Mouse (Mus musculus) urinary bladder, adult 2 months (tissue): ENCODE results near the gene Apoa2. TPM values are rescaled to one million over a fixed set of nuclear protein-coding genes. Genes with fewer than 3 reads are reported as not detected.

Experiments used
- DNase-seq: peaks from one replicate; pipeline ENCODE4 v3.0.0; 2022; ENCODE audit warnings: low spot score
- polyA plus RNA-seq: library from polyadenylated mRNA; depleted of rRNA; stranded (reverse); fragments of >200 nt; gene quantifications from 2 replicates; pipeline ENCODE4 v1.2.3, GENCODE M21; 2012

The Apoa2 gene
- polyA plus RNA-seq, 1 experiment = 1.0 TPM

GRCm38 (mm10) chr1:171205704-171206493 lies 19.0 kb upstream of the Apoa2 start:
- no peak for DNase-seq

- no peak for DNase-seq
These were observed 15.4 kb upstream of the Apoa2 start for GRCm38 (mm10) chr1:171209409-171209808.

GRCm38 (mm10) chr1:171212854-171213253 lies 12.0 kb upstream of the Apoa2 start:
- no peak for DNase-seq

- no peak for DNase-seq
These were observed 10.9 kb upstream of the Apoa2 start, which contains the start of gene Nr1i3 for GRCm38 (mm10) chr1:171213801-171214496. Nr1i3 (plus strand) TSS chr1:171213970.

GRCm38 (mm10) chr1:171216241-171216955 lies 8.5 kb upstream of the Apoa2 start:
- no peak for DNase-seq

GRCm38 (mm10) chr1:171220871-171221270 lies 4.0 kb upstream of the Apoa2 start:
- DNase-seq = peak; percentile 74

GRCm38 (mm10) chr1:171221281-171222193 lies 3.3 kb upstream of the Apoa2 start:
- DNase-seq = no peak

GRCm38 (mm10) chr1:171222238-171223155 lies 2.4 kb upstream of the Apoa2 start, which contains the start of gene Tomm40l:
Tomm40l (minus strand) TSS chr1:171222514.
- peak; percentile 67 for DNase-seq

- no peak for DNase-seq
These were observed 1.7 kb upstream of the Apoa2 start for GRCm38 (mm10) chr1:171223168-171223567.

GRCm38 (mm10) chr1:171223796-171224195 lies 1.1 kb upstream of the Apoa2 start:
- DNase-seq = no peak

GRCm38 (mm10) chr1:171226780-171227179 lies 1.9 kb downstream of the Apoa2 start:
- no peak for DNase-seq

- DNase-seq = no peak
These were observed 3.0 kb downstream of the Apoa2 start for GRCm38 (mm10) chr1:171227879-171228278.

GRCm38 (mm10) chr1:171229750-171230149 lies 4.9 kb downstream of the Apoa2 start:
- no peak for DNase-seq

- DNase-seq = no peak
These were observed 5.4 kb downstream of the Apoa2 start for GRCm38 (mm10) chr1:171230215-171230614.

GRCm38 (mm10) chr1:171231844-171232243 lies 7.0 kb downstream of the Apoa2 start:
- no peak for DNase-seq

- DNase-seq = no peak
These were observed 7.5 kb downstream of the Apoa2 start for GRCm38 (mm10) chr1:171232348-171232747.

- DNase-seq = no peak
These were observed 8.2 kb downstream of the Apoa2 start for GRCm38 (mm10) chr1:171232800-171233730.

GRCm38 (mm10) chr1:171234126-171234525 lies 9.3 kb downstream of the Apoa2 start, which contains the start of gene Fcer1g:
Fcer1g (minus strand) TSS chr1:171234365.
- no peak for DNase-seq

- no peak for DNase-seq
These were observed 9.7 kb downstream of the Apoa2 start for GRCm38 (mm10) chr1:171234538-171234937.
